ENCODE assay signal across 22 mouse cellular contexts in genomic region chr5:111678496-111678895, GRCm38 (mm10). TPM values are rescaled to one million over a fixed set of nuclear protein-coding genes. Genes with fewer than 3 reads are reported as not detected.
DNase-seq lines count a peak whose midpoint lies in the region; TF ChIP-seq lines count a peak whose summit lies in the region.
"Had no signal": no experiment of that assay in that cellular context is flagged by ENCODE, and none has a peak within 500 bp of the region (broad histone marks: within the 10 kb centered on the region; RNA-seq: fewer than 3 reads in every experiment).

No protein-coding gene starts in this region.

- H3K4me1 ChIP-seq in forebrain, embryonic 10.5 days, result peaks cover 80% of the 10 kb centered on the region
- peaks cover 37% of the 10 kb centered on the region for H3K4me1 ChIP-seq in limb, embryonic 10.5 days

- H3K27ac ChIP-seq in layer of hippocampus, adult 2 months, result peak overlapping the region; percentile 73
- peak overlapping the region; percentile 77 for H3K27ac ChIP-seq in forebrain, embryonic 10.5 days
- 0 out of 2 replicates have a peak overlapping the region, but pooled peaks have one; percentile 12 for H3K27ac ChIP-seq in limb, embryonic 10.5 days
- H3K27ac ChIP-seq: embryonic facial prominence, embryonic 13.5 days; left cerebral cortex, adult 2 months; stomach, postnatal 0 days had no signal

- H3K9me3 ChIP-seq in forebrain, embryonic 10.5 days, result no peaks in the 10 kb centered on the region
- H3K9me3 ChIP-seq in limb, embryonic 10.5 days (replicated peaks), result no peaks in the 10 kb centered on the region
- H3K9me3 ChIP-seq: embryonic facial prominence, embryonic 13.5 days had no signal

- no peak overlapping the region for H3K4me3 ChIP-seq in layer of hippocampus, adult 2 months
- H3K4me3 ChIP-seq in forebrain, embryonic 10.5 days, result no peak overlapping the region
- H3K4me3 ChIP-seq in limb, embryonic 10.5 days, result no peak overlapping the region
- H3K4me3 ChIP-seq: embryonic facial prominence, embryonic 13.5 days; left cerebral cortex, adult 2 months had no signal

- no peak for DNase-seq in layer of hippocampus, adult 2 months (ENCODE audit: low spot score in 2 of 2)
- no peak for DNase-seq in layer of hippocampus, adult 8-10 months (ENCODE audit: low spot score in 2 of 2)
- DNase-seq in forebrain, embryonic 10.5 days (ENCODE audit: extremely low spot score, low spot score), result no peak
- no peak for DNase-seq in limb, embryonic 10.5 days (ENCODE audit: low spot score)
- DNase-seq in retina, postnatal 1 day, result peak; percentile 72
- no peak for DNase-seq in right cerebral cortex, postnatal 4 days
- no peak for DNase-seq in adrenal gland, postnatal 36 days
- DNase-seq in layer of hippocampus, adult 11-12 months (ENCODE audit: low spot score), result no peak
- DNase-seq: B cell, adult 2 months; cerebellum, adult 11-12 months; kidney, postnatal 25 days; liver; lung, embryonic 14.5 days; spleen, adult 18-20 months had no signal

- 21% methylated on average over 1 of the region's 1 CpGs for WGBS in forebrain, embryonic 10.5 days
- WGBS in limb, embryonic 10.5 days, result 41% methylated on average over 1 of the region's 1 CpGs

- no peak for TF ChIP-seq CTCF in layer of hippocampus, adult 2 months (conservative IDR thresholded peaks at IDR 0.05)

- H3K36me3 ChIP-seq in forebrain, embryonic 10.5 days (replicated peaks), result no peaks in the 10 kb centered on the region
- H3K36me3 ChIP-seq in limb, embryonic 10.5 days, result no peaks in the 10 kb centered on the region
- H3K36me3 ChIP-seq: embryonic facial prominence, embryonic 13.5 days; G1E had no signal

- H3K27me3 ChIP-seq in forebrain, embryonic 10.5 days (ENCODE audit: poor library complexity, severe bottlenecking), result peaks cover 69% of the 10 kb centered on the region
- peaks cover 94% of the 10 kb centered on the region for H3K27me3 ChIP-seq in limb, embryonic 10.5 days (ENCODE audit: low read depth, poor library complexity, severe bottlenecking)
- H3K27me3 ChIP-seq: embryonic facial prominence, embryonic 13.5 days had no signal

RNA-seq across cellular contexts. Expression of gene Gm26897, which starts 55.2 kb away (rescaled TPM):
- not detected for total RNA-seq in layer of hippocampus, adult 2 months (2021)
- total RNA-seq in layer of hippocampus, adult 8-10 months (2022), result not detected
- polyA plus RNA-seq in forebrain, embryonic 10.5 days (2016; fragmentation: Nextera tagmentation; extraction: Ambion mirVana), result not detected in 2 replicates
- polyA plus RNA-seq in limb, embryonic 10.5 days (2016; fragmentation: Nextera tagmentation; extraction: Ambion mirVana), result not detected in 2 replicates
- not detected for total RNA-seq in adrenal gland, postnatal 36 days (2021)
- total RNA-seq: adrenal gland, postnatal 4 days; G1E; left cerebral cortex, adult 2 months had no signal
- polyA plus RNA-seq: embryonic facial prominence, embryonic 13.5 days; G1E; gonadal fat pad, adult 2 months; heart, postnatal 0 days; intestine, embryonic 14.5 days; lung, embryonic 14.5 days; stomach, postnatal 0 days had no signal

Comparison
In these comparisons a context has a peak if more than half of its experiments do, and no peak if none do; other contexts are left out.
1. H3K27ac ChIP-seq: peak in every context shown above with its lines; median percentile 77 in forebrain, embryonic 10.5 days; 73 in layer of hippocampus, adult 2 months; 12 in limb, embryonic 10.5 days.